Mouse (Mus musculus) T-cell, adult 2 months (primary cell): Measurements from ENCODE around the gene Kifc3.
A peak's percentile ranks its signal among the peaks of the same experiment; 100 is the strongest.
"Not testable (repeated sequence)": the region's sequence is repeated elsewhere in the genome, so short reads cannot be mapped to it uniquely, and the experiment has no call there.

ENCODE experiments used
- DNase-seq: peaks from one replicate; pipeline ENCODE4 v3.0.0; 2022; ENCODE audit warnings: low spot score

Kifc3 gene

DNA sequence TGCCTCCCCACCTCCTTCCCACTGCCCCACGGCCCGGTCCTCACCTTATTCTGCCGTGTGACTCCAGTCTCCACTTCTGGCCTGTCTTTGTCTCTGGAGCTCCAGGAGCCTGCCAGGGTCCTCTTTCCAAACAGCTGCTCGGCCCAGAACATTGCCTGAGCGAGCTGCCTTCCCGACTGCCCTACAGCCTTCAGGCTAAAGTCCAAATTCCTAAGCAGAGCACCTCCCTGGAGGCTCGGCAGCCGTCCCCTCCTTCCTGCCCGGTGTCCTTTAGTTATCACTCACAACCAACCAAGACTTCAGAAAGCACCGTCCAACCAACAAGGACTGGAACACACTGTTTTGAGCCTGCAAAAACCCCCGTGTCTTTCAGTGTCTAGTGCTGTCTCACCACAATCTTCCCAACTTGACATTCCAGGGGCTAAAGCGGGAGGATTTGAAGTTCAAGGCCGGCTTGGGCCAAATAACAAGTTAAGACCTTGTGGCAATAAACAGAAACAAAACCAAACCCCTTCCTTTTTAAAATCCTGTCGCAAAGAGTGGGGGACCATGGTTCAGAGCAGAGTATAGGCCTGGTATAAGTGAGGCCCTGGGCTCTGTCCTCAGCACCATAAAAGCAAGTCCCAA, at the start of gene Kifc3:
Kifc3 (minus strand) TSS at position 164 of the 627 bp plus-strand sequence.
- no peak for DNase-seq

DNA sequence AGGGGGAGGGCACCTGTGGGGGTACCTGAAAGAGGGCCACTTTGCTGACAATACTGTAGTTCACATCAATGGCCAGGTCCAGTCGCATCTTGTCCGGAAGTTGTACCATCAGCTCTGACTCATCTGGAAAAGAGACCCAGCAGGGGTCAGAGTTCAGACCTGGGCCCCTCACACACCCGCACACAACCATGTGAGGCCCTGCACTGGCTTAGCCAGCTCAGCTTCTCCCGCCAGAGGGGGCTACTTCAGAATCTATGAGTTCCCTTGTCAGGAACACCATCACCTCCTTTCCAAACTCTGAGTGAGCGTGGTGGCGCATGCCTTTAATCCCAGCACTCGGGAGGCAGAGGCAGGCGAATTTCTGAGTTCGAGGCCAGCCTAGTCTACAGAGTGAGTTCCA, 49.4 kb upstream of the Kifc3 start:
- no peak for DNase-seq

DNA sequence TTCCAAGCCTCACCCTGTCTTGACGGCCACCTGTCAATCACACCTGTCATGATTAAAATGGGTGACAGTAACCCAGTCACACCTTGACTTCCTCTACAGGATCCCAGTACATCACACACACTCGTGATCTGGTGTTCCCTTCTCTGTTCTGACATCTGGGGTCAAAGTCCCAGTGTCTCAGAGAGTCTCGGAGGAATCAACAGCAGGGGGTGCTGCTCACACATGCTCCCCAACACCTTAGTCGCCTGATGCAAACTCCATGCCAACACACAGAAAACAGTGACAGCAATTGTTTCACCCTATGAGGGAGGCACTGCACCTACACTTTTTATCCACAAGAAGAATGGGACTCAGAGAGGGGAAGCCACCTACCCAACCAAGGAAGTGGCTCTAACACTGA, 47.2 kb upstream of the Kifc3 start:
- DNase-seq, result peak; percentile 62

DNA sequence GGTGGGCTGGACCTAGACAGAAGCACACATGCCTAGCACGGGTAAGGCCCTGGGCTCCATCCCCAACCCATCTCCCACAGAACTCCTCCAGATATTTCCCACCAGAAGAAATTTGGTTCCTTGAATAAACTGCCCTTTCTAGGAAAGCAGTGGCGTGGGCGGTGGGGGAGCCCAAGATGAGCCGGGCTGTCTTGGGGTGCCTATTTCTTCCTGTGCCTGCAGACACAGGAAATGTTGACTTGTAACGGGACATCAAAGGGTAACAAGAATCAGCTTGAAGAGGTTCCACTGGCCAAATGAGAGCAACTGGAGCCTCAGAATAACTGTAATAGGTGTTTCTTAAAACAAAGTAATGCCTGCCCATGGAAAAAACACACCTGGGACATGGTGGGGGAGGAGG, 44.7 kb upstream of the Kifc3 start:
- peak; percentile 65 for DNase-seq

DNA sequence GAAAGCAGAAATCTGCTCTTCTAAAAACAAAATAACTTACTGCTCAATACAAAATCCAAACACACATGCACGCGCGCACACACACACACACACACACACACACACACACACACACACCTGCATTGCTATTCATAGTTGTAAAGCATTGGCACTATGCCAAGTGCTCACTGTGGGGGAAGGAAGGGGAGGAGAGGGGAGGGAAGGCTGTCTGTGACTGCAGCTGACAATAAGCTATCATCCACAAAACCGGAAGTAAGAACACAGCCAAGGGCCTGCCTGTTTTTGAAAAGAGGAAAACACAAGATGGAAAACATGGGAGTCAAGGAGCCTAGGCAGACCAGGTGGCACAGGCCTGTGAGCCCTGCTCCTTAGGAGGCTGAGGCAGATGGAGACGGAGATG, 42.6 kb upstream of the Kifc3 start:
- DNase-seq, result peak; percentile 87

DNA sequence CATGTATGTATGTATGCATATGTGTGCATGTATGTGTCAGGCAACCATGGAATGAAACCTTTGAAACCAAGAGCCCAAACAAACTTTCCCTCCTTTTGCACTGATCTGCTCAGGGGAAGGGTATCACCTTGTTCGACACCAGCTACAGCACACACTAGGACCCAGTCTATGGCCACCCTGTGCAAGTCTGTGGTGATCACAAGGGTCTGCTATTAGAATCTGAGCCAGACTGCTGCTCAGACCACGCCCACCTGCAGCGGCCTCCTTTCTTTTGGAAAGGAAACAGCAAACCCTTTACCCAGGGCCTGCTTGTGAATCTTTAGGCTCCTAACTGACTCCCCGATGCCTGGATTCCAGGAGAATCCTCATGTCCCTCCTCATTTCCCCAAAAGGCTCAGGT, 41.2 kb upstream of the Kifc3 start:
- DNase-seq, result no peak

DNA sequence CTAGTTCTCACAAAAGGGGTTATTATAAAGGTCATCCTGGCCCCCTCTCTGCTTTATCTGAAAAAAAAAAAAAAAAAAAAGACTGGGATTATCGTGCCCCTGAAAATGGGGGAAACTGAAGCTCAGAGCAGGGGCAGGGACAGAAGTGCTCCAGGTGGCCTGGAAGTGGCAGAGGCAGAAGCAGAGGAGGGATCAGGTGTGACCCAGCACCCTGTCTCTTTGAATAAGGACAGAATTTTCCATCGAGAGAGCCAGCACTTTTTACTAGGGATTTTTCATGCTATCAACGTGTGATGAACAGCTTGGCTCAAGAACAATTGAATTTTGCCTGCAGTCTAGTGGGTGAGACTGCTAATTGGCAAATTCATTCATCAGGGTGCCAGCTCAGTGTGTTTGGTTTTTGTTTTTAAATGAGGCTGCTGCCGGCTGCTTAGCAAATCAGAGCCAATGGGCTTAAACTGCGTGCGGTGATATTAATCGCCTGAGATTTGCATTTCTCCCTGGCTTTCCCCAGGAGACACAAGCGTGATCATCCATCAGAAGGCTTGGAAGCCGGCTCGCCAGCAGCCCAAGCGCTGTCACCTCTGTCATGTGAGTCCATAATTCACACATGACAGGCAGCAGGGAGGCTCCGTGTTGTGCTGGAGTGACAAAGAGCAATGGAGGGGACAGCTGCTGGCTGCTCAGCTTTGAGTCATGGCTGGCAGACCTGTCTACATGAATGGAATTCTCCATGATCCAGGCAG, 40.4 kb upstream of the Kifc3 start:
- no peak for DNase-seq

DNA sequence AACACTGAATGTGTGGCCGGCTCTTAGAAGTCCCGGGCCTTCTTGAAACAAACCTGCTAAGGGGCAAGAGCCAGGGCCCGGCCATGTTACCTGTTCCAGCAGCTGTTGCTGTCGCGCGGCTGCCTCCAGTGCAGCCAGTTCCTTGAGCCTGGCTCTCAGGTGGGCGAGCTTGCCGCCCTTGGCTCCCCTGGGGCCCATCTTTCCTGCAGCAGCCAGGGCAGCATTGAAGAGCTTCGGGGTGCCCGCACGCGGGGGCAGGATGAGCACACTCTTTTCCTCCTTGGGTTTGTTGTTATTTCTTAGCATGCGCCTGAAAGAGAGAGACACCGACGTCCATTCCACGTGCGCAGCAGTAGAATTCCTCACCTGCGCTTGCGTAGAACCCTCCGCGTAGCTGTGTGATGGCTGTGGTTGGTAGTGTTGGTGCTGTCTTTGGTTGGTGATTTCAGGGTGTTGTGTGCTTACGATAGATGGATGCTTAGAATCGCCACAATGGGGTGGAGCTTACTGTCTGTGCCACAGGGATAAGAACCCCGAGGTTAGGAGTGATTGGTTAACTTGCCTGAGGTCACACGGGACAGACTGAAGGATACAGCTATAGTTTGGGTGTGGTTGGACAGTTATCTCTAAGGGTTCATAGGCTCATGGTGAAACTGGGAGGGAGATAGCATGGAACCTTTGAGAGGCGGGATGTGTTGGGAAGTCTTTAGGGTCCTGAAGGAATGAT, 39.6 kb upstream of the Kifc3 start:
- DNase-seq, result no peak

DNA sequence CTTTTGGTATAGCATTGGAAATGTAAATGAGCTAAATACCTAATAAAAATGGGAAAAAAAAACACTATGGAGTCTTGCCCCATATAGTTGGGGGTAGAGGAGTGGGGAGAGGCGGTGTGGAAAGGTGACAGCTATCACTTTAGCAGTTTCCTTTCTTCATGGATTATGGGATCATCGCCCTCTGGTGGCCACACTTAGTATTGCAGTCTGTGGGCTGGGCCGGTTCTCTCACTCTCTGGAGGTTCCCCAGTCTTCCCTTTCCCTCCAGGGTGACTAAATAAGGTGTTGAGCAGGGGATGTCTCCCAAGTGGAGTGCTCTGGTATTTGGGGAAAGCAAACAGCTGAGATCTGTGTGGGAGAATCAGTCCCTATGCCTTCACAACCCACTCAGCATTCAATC, 33.1 kb upstream of the Kifc3 start:
- DNase-seq, result peak; percentile 63

DNA sequence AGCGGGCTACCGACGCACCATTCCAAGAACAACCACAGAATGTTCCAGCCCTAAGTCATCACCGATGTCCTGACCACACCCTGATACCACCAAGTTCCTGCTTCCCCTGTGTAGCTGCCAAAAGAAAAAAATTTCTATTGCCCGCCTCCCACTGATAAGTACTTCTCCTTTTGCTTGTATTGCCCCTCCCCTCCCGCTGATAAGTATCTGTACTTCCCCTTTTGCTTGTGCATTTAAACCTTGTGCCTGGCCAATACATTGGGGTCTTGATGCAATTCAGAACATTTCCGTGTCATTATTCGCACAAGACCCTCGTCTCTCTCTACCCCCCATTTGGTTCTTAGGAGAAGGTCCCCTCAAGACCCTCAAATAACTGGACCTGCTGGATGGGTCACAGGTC, 27.5 kb upstream of the Kifc3 start:
- DNase-seq, result not testable (repeated sequence)

DNA sequence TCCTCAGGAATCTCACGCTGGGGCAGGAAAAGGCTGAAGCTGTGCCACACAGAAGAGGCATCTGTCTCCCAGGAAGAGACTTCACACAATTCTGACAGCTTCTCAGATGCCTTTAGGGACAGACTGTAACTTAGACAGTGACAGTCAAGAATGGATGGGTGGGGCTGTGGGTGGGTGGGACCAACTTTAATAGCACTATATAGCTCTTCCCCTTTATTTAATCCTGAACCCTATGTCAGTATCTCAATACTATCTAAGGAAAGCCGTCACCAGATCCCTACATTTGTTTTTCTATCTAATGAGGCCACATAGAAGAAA, 24.5 kb upstream of the Kifc3 start:
- no peak for DNase-seq

DNA sequence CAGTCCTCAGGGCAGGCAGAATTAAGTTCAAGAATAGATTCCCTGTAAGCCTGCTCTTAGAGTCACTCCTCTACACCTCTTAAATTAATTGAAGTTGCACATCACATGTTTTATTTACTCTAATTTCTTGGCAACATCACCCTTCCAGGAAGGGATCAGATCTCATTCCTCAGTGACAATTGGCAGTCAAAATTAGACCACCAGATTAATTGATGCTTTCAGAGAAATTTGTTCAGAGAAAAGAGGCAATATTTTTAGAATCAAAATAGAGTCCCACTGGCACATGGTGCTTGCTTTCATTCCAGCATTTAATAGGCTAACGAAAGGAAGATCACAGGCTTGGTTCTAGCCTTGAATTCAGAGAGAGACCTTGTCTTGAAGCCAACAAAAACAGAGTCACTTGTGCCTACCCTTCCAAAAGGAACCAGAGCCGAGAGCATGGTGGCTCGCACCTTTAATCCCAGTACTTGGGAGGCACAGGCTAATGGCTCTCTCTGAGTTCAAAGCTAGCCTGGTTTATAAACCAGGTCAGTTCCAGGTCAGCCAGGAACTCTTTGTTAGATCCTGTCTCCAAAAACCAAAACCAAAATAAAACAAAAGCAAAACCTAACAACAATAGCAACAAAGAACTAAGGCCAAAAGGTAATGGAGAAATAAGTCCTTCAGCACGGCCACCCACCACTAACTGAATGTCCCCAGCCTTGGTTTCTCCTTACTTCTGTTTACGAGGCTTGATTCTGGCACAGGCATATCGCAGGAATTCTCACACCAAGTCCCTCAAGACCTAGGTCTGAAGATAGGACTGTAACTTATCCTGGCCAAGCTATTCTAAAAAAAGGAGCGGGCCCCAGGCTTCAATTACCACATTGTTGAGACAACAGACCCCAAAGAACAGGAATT, 23.9 kb upstream of the Kifc3 start:
- DNase-seq, result no peak

DNA sequence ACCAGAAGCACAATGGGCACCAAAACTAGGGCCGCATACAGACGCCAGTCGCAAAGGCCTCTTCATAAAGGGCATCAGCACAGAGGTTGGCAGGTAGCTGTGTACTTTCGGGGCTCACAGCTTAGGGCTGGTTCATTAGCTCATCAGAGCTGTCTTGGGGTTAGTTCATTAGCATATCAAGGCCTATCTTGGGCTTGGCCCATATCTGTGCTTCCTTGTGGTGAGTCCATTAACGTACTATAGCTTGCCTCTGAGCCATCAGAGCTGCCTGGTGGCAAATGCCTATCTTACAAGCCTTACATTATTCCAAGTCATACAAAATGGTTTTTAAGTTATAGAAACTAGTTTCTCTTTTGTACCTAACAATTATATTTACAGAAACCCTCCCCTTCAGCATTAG, 21.4 kb upstream of the Kifc3 start:
- no peak for DNase-seq

DNA sequence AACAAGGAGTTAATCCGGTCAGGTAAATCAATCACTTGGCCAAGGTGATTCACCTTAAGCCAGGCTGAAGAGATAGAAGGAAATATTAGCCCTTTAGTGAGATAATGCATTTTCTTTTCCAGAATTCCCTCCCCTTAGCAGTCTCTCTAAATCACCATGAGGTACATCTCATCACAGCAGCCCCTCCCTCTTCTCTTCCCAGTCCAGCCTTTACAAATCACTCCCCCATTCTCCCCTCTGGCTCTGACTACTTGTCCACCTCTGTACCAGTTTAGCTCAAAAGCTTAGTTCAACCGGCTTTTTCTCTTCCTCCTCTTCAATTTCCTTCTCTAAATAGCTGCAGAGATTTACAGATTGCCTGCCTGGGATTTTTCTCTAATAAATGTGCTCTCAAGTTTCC, 18.4 kb upstream of the Kifc3 start:
- no peak for DNase-seq

DNA sequence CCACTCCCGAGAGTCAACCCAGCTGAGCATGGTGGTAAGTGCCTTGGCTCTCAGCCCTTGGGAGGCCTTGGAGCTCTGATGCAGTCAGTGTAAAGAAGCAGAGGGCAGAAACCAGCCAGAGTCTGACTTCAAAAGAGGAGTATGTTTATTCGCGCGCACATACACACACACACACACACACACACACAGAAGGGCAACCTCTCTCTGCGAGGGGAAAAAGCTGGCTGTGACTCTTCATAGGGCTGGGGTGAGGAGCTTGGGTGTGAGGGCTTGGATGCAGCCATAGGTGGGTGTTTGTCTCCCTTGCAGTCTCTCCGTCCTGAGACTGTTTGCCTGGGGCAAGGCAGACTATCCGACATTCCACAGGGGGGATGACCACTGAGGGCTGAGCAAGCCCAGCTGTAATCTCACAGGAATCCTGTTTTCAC, 18.0 kb upstream of the Kifc3 start:
- no peak for DNase-seq

DNA sequence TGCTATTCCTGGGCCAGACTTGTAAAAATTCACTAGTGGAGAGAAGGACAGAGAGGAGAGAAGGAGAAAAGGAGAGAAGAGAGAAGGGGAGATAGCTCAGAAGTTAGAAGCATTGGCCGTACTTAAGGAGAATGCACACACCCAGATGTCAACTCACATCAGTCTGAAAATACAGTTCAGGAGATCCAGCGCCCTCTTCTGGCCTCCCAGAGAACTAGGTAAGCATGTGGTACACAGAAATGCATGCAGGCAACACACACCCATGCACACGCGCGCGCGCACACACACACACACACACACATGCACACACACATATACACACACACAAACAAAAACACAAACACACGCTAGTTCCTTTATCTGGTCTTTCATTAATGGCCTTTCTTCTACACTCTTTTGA, 17.0 kb upstream of the Kifc3 start:
- DNase-seq, result no peak

DNA sequence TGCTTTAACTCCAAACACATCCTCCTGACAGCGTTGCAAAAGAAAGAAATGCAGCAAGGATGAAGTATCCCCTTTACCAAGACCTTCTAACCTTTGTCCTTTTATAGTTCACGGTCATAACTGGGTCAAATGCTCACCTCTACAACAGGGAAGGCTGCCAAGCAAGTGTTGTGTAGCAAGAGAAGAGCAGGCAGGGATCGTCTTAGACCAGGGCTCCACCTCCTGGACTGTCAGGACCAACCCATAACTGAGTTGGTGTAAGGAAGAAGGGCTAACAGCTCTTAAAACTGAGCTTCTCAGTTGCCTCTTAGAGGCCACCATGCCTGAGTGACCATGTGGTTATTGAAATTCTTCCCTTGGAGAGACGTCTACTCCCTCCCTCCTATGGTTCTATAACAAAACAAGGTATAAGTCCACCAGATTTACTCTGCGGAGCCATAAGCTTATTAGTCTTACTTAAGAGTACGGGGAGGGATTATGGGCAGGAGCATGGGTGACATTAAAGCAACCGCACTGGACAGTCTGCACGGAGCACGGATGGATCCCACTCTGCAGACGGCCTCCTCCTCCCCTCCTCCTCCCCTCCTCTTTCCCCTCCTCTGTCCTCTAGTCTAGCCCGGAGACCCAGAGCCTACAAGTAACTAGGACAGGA, 13.2 kb upstream of the Kifc3 start:
- DNase-seq, result no peak

DNA sequence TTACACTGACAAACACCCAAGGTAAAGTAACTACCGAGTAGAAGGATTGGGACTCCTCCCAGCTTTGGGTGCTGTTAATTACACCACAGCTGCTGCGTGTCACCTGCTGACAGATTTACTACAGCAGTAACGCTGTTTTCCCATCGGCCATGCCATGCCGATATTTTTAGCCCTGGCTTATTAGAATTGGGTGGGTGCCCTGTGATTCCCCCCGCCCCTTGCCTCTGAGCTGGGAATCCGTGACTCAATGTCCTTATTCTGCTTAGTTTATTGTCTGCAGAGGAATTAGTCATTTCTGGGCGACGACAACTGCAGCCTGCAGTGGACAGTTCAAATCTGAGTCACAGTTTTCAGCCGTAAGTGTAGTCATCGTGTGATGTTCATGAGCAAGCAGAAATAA, 7.3 kb upstream of the Kifc3 start:
- DNase-seq, result no peak

DNA sequence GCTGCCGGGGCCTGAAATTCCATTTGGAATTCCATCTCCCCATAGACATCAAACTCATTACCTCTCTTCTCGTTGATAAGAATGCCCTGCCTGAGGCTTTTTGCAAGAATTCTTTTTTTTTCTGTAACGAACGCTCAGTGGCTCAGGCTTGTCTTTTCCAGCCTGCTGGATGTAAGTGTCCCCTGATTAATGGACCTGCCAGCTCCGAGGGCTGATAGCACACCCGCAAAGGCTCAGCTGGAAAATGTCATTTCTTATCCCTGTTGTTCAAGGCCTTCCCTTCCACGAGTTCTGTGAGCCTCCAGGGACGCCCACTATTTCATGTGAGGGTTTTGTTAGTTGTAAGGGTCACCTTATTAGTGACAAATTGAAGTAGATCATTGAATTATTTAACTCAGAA, 3.3 kb upstream of the Kifc3 start:
- DNase-seq, result no peak

DNA sequence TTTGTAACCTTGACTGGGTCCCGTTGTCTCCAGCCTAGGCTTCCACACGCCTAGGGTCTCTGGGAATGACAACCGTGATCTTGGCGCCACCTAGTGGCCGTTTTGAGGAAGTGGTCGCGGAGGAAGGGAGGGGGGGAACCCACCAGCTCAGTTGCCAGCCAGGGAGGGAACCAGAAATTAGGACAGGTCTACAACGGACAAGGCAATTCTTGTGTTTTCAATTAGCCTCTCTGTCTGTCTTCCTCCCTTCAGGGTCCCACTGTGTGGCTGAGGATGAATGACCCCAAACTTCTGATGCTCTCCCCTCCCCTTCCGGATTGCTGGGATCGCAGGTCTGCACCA, 1.4 kb upstream of the Kifc3 start:
- DNase-seq, result peak; percentile 62

DNA sequence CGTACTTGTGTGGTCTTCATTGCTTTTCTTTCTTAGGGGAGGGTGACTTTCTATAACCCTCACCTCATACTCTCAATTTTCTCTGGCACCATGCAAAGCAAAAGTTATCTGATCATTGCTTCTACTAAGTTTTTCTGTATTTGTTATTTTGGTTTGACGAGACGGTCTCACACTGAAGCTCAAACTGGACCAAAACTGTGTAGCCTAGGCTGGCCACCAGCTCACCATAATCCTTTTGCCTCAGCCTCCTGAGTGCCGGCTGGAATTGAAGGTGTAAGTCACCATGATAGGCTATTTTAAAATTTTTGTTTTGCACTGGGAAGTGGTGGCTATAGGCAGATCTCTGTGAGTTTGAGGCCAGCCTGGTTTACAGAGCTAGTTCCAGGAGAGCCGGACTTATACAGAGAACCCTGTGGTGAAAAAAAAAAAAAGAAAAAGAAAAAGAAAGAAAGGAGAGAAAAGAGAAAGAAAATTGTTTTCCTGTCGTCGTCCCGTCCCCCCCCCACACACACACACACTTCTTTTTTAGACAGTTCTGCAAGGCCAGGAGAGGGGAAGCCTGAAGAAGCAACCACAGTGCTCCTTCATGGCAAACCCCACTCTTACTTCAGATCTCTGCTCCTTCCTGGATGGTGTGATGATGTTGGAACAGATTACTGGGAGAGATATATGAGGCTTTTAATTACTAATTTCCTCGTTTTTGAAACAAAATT, 870 bp upstream of the Kifc3 start:
- DNase-seq, result no peak
